Mouse (Mus musculus): ENCODE results near the gene Gpr107. TPM values are rescaled to one million over a fixed set of nuclear protein-coding genes. Genes with fewer than 3 reads are reported as not detected.

Gene Gpr107
- total RNA-seq, 2 experiments from 2014 or later, result 24.7 to 25.2 TPM

GRCm38 (mm10) chr2:31182786-31183330 is 30.7 kb downstream of the Gpr107 start:
- DNase-seq, result no peak
- intact Hi-C loops (cut with DNase I; ENCODE audit: low total_unique reads), result no loop called here

- no peak for DNase-seq
- intact Hi-C loops (cut with DNase I; ENCODE audit: low total_unique reads), result no loop called here
Observed at GRCm38 (mm10) chr2:31183830-31184229, 31.7 kb downstream of the Gpr107 start.

- DNase-seq, result no peak
- intact Hi-C loops (cut with DNase I; ENCODE audit: low total_unique reads), result no loop called here
Observed at GRCm38 (mm10) chr2:31188691-31189090, 36.6 kb downstream of the Gpr107 start.

- intact Hi-C loops (cut with DNase I; ENCODE audit: low total_unique reads), result loop anchor here (5.0 kb wide), 1 partner anchor 193 kb away; no protein-coding TSS in a partner anchor
- no peak for DNase-seq
Observed at GRCm38 (mm10) chr2:31189654-31190053, 37.5 kb downstream of the Gpr107 start.

GRCm38 (mm10) chr2:31191765-31192164 is 39.6 kb downstream of the Gpr107 start:
- intact Hi-C loops (cut with DNase I; ENCODE audit: low total_unique reads), result loop anchor here (5.0 kb wide), 1 partner anchor 191 kb away; no protein-coding TSS in a partner anchor
- DNase-seq, result no peak

GRCm38 (mm10) chr2:31194356-31195021 is 42.4 kb downstream of the Gpr107 start:
- no peak for DNase-seq

GRCm38 (mm10) chr2:31198621-31199020 is 46.5 kb downstream of the Gpr107 start:
- no peak for DNase-seq
- intact Hi-C loops (cut with DNase I; ENCODE audit: low total_unique reads), result no loop called here

More at GRCm38 (mm10) chr2:31194356-31195021, 42.4 kb downstream of the Gpr107 start:
- intact Hi-C loops (cut with DNase I; ENCODE audit: low total_unique reads), result loop anchor here (2.0 to 5.0 kb wide), 2 partner anchors 96 to 188 kb away; no protein-coding TSS in a partner anchor

GRCm38 (mm10) chr2:31200051-31200450 is 47.9 kb downstream of the Gpr107 start:
- DNase-seq, result no peak
- intact Hi-C loops (cut with DNase I; ENCODE audit: low total_unique reads), result no loop called here

GRCm38 (mm10) chr2:31201851-31202250 is 49.7 kb downstream of the Gpr107 start:
- DNase-seq, result no peak
- intact Hi-C loops (cut with DNase I; ENCODE audit: low total_unique reads), result no loop called here

GRCm38 (mm10) chr2:31202357-31202756 is 50.2 kb downstream of the Gpr107 start:
- DNase-seq, result no peak
- intact Hi-C loops (cut with DNase I; ENCODE audit: low total_unique reads), result no loop called here

- no peak for DNase-seq
- intact Hi-C loops (cut with DNase I; ENCODE audit: low total_unique reads), result no loop called here
Observed at GRCm38 (mm10) chr2:31202956-31203355, 50.8 kb downstream of the Gpr107 start.

GRCm38 (mm10) chr2:31204677-31205076 is 52.6 kb downstream of the Gpr107 start:
- DNase-seq, result no peak
- intact Hi-C loops (cut with DNase I; ENCODE audit: low total_unique reads), result no loop called here

- intact Hi-C loops (cut with DNase I; ENCODE audit: low total_unique reads), result no loop called here
- no peak for DNase-seq
Observed at GRCm38 (mm10) chr2:31206211-31206610, 54.1 kb downstream of the Gpr107 start.

GRCm38 (mm10) chr2:31206882-31207281 is 54.8 kb downstream of the Gpr107 start:
- intact Hi-C loops (cut with DNase I; ENCODE audit: low total_unique reads), result no loop called here
- DNase-seq, result no peak

- intact Hi-C loops (cut with DNase I; ENCODE audit: low total_unique reads), result no loop called here
- no peak for DNase-seq
Observed at GRCm38 (mm10) chr2:31208544-31209142, 56.5 kb downstream of the Gpr107 start.

GRCm38 (mm10) chr2:31209525-31209924 is 57.4 kb downstream of the Gpr107 start:
- DNase-seq, result no peak
- intact Hi-C loops (cut with DNase I; ENCODE audit: low total_unique reads), result no loop called here

- intact Hi-C loops (cut with DNase I; ENCODE audit: low total_unique reads), result no loop called here
- DNase-seq, result no peak
Observed at GRCm38 (mm10) chr2:31210144-31210847, 58.2 kb downstream of the Gpr107 start.

- intact Hi-C loops (cut with DNase I; ENCODE audit: low total_unique reads), result no loop called here
- DNase-seq, result no peak
Observed at GRCm38 (mm10) chr2:31211204-31211603, 59.1 kb downstream of the Gpr107 start.

- intact Hi-C loops (cut with DNase I; ENCODE audit: low total_unique reads), result no loop called here
- DNase-seq, result no peak
Observed at GRCm38 (mm10) chr2:31214211-31214796, 62.2 kb downstream of the Gpr107 start.

GRCm38 (mm10) chr2:31218611-31219010 is 66.5 kb downstream of the Gpr107 start:
- intact Hi-C loops (cut with DNase I; ENCODE audit: low total_unique reads), result no loop called here
- DNase-seq, result no peak

Data from gastrocnemius, postnatal 14 days (tissue).